Mouse (Mus musculus): ENCODE measurements around the gene Tmem185b.

- TF ChIP-seq FLI1 (IDR thresholded peaks at IDR 0.05; ENCODE audit: low read length) (no peak), GATA1 (IDR thresholded peaks at IDR 0.05; ENCODE audit: borderline replicate concordance, low read length) (no peak)
Observed at GRCm38 (mm10) chr1:119545671-119546070, 19.7 kb downstream of the Tmem185b start.

Measured in megakaryocyte, embryonic 14.5 days (primary cell).